ENCODE assay signal across 8 mouse cellular contexts in the genomic region with DNA sequence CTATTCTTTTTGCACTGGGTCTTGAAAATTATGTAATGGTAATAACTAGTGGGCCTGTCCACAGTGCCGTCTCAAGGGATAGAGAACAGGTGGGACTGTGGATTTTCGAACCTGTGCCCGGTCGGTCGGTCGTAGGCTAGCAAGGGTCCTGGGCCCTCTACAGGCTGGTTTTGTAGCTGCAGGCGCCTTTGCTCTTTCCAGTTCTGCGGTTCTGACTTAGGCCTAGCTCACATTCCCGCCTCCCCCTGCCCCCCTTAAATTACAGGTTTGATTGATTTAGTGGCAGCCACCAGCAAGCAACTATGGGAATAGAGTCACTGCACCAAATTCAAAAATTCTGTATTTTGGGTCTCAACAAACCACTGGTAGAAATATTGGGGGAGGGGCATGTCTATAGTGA. TPM values are rescaled to one million over a fixed set of nuclear protein-coding genes. Genes with fewer than 3 reads are reported as not detected.
DNase-seq lines count a peak whose midpoint lies in the region; ATAC-seq lines count a peak whose summit lies in the region.

No protein-coding gene starts in this region.

- DNase-seq in ovary, postnatal 36 days (ENCODE audit: low spot score) = peak; percentile 54
- no peak for DNase-seq in ovary, adult 18-20 months (ENCODE audit: low spot score)
- DNase-seq in brain, adult 2 months (ENCODE audit: low read depth, low spot score) = peak; percentile 73
- DNase-seq in limb, embryonic 10.5 days (ENCODE audit: low spot score) = peak; percentile 60

- H3K27me3 ChIP-seq in forebrain, embryonic 12.5 days = peaks cover 64% of the 10 kb centered on the region
- no peaks in the 10 kb centered on the region for H3K27me3 ChIP-seq in hindbrain, embryonic 16.5 days (replicated peaks; ENCODE audit: control insufficient read depth, insufficient read depth, low read length)
- peaks cover 88% of the 10 kb centered on the region for H3K27me3 ChIP-seq in limb, embryonic 10.5 days (ENCODE audit: low read depth, poor library complexity, severe bottlenecking)
- H3K27me3 ChIP-seq in stomach, embryonic 14.5 days (ENCODE audit: control insufficient read depth, insufficient read depth, low read length) = peaks cover 3% of the 10 kb centered on the region; the same call in 1 of the 2 replicates

- H3K9me3 ChIP-seq in forebrain, embryonic 12.5 days = no peaks in the 10 kb centered on the region
- no peaks in the 10 kb centered on the region for H3K9me3 ChIP-seq in hindbrain, embryonic 16.5 days (ENCODE audit: control insufficient read depth, low read length)
- H3K9me3 ChIP-seq in limb, embryonic 10.5 days (replicated peaks) = no peaks in the 10 kb centered on the region
- no peaks in the 10 kb centered on the region for H3K9me3 ChIP-seq in stomach, embryonic 14.5 days (ENCODE audit: control insufficient read depth, low read depth, low read length)

- H3K4me1 ChIP-seq in forebrain, embryonic 12.5 days = peaks cover 18% of the 10 kb centered on the region
- peaks cover 13% of the 10 kb centered on the region for H3K4me1 ChIP-seq in hindbrain, embryonic 16.5 days (ENCODE audit: control insufficient read depth, insufficient read depth, low read depth, low read length)
- H3K4me1 ChIP-seq in limb, embryonic 10.5 days = peaks cover 25% of the 10 kb centered on the region
- H3K4me1 ChIP-seq in stomach, embryonic 14.5 days (ENCODE audit: control insufficient read depth, insufficient read depth, low read length) = peaks cover 21% of the 10 kb centered on the region

- 6% methylated on average over 9 of the region's 9 CpGs for WGBS in forebrain, embryonic 12.5 days
- whole genome bisulfite sequencing in hindbrain, embryonic 16.5 days = 5% methylated on average over 9 of the region's 9 CpGs
- WGBS in limb, embryonic 10.5 days = 6% methylated on average over 9 of the region's 9 CpGs
- WGBS in stomach, embryonic 14.5 days = 5% methylated on average over 9 of the region's 9 CpGs

- no peak overlapping the region for H3K9ac ChIP-seq in forebrain, embryonic 12.5 days
- peak overlapping the region; percentile 95 for H3K9ac ChIP-seq in hindbrain, embryonic 16.5 days (ENCODE audit: low read depth, low read length)
- H3K9ac ChIP-seq in stomach, embryonic 14.5 days (replicated peaks; ENCODE audit: low read depth, low read length) = no peak overlapping the region

- H3K27ac ChIP-seq in forebrain, embryonic 12.5 days = no peak overlapping the region
- no peak overlapping the region for H3K27ac ChIP-seq in hindbrain, embryonic 16.5 days (ENCODE audit: low read depth, low read length)
- no peak overlapping the region for H3K27ac ChIP-seq in limb, embryonic 10.5 days
- H3K27ac ChIP-seq in stomach, embryonic 14.5 days (ENCODE audit: low read length) = no peak overlapping the region

- H3K36me3 ChIP-seq in forebrain, embryonic 12.5 days (replicated peaks) = no peaks in the 10 kb centered on the region
- no peaks in the 10 kb centered on the region for H3K36me3 ChIP-seq in hindbrain, embryonic 16.5 days (ENCODE audit: control insufficient read depth, insufficient read depth, low read length)
- no peaks in the 10 kb centered on the region for H3K36me3 ChIP-seq in limb, embryonic 10.5 days
- H3K36me3 ChIP-seq in stomach, embryonic 14.5 days (ENCODE audit: control insufficient read depth, insufficient read depth, low read length) = no peaks in the 10 kb centered on the region

- peak overlapping the region; percentile 90 for H3K4me2 ChIP-seq in forebrain, embryonic 12.5 days
- peak overlapping the region; percentile 92 for H3K4me2 ChIP-seq in hindbrain, embryonic 16.5 days (ENCODE audit: low read length)
- H3K4me2 ChIP-seq in stomach, embryonic 14.5 days (replicated peaks; ENCODE audit: low read depth, low read length) = peak overlapping the region; percentile 96

- H3K4me3 ChIP-seq in forebrain, embryonic 12.5 days (replicated peaks) = peak overlapping the region; percentile 68
- peak overlapping the region; percentile 79 for H3K4me3 ChIP-seq in hindbrain, embryonic 16.5 days (ENCODE audit: low read length)
- H3K4me3 ChIP-seq in limb, embryonic 10.5 days = peak overlapping the region; percentile 73
- H3K4me3 ChIP-seq in stomach, embryonic 14.5 days (ENCODE audit: low read depth, low read length) = peak overlapping the region; percentile 71

- peak; percentile 60; the same call in 1 of the 2 replicates for ATAC-seq in forebrain, embryonic 12.5 days (ENCODE audit: low FRiP score)
- ATAC-seq in hindbrain, embryonic 16.5 days = peak; percentile 58
- peak; percentile 60 for ATAC-seq in megakaryocyte-erythroid progenitor cell, adult 5-6 weeks (replicated peaks; ENCODE audit: low FRiP score, low TSS enrichment, poor library complexity, severe bottlenecking)
- peak; percentile 42; the same call in 1 of the 2 replicates for ATAC-seq in stomach, embryonic 14.5 days (ENCODE audit: insufficient number of reproducible peaks, insufficient read depth, low FRiP score, low read depth)

RNA-seq across cellular contexts. Expression of gene Rassf5, which starts 0.9 kb away (rescaled TPM):
- polyA plus RNA-seq in forebrain, embryonic 12.5 days (2016; fragmentation: Nextera tagmentation; extraction: Ambion mirVana) = 0.98 and 1.1 TPM in 2 replicates
- polyA plus RNA-seq in hindbrain, embryonic 16.5 days (2015; fragmentation: Nextera tagmentation; extraction: Ambion mirVana) = 5.5 and 6.7 TPM in 2 replicates
- polyA plus RNA-seq in limb, embryonic 10.5 days (2016; fragmentation: Nextera tagmentation; extraction: Ambion mirVana) = 1.2 and 1.3 TPM in 2 replicates
- total RNA-seq in megakaryocyte-erythroid progenitor cell, adult 5-6 weeks (2014; fragmentation: Nextera tagmentation) = 19.8 and 20.0 TPM in 2 replicates
- 26.0 and 28.0 TPM in 2 replicates for total RNA-seq in megakaryocyte-erythroid progenitor cell, adult 5-6 weeks (2017)
- polyA plus RNA-seq in stomach, embryonic 14.5 days (2014; fragmentation: Nextera tagmentation; extraction: Ambion mirVana) = 3.6 and 3.8 TPM in 2 replicates

RNA-seq across cellular contexts. Expression of gene Ikbke, which starts 33.5 kb away (rescaled TPM):
- polyA plus RNA-seq in forebrain, embryonic 12.5 days (2016; fragmentation: Nextera tagmentation; extraction: Ambion mirVana) = 0.72 and 0.88 TPM in 2 replicates
- 0.76 and 1.3 TPM in 2 replicates for polyA plus RNA-seq in hindbrain, embryonic 16.5 days (2015; fragmentation: Nextera tagmentation; extraction: Ambion mirVana)
- polyA plus RNA-seq in limb, embryonic 10.5 days (2016; fragmentation: Nextera tagmentation; extraction: Ambion mirVana) = 1.3 TPM in 2 replicates
- 11.1 and 11.2 TPM in 2 replicates for total RNA-seq in megakaryocyte-erythroid progenitor cell, adult 5-6 weeks (2014; fragmentation: Nextera tagmentation)
- total RNA-seq in megakaryocyte-erythroid progenitor cell, adult 5-6 weeks (2017) = 1.9 and 4.3 TPM in 2 replicates
- polyA plus RNA-seq in stomach, embryonic 14.5 days (2014; fragmentation: Nextera tagmentation; extraction: Ambion mirVana) = 4.5 and 6.1 TPM in 2 replicates
